Mouse (Mus musculus): ENCODE measurements around the gene Cenpo. TPM values are rescaled to one million over a fixed set of nuclear protein-coding genes. Genes with fewer than 3 reads are reported as not detected.
A peak's percentile ranks its signal among the peaks of the same experiment; 100 is the strongest.

The Cenpo gene
- total and polyA plus RNA-seq, 2 experiments from 2014 or later = 5.8 to 9.3 TPM

DNA sequence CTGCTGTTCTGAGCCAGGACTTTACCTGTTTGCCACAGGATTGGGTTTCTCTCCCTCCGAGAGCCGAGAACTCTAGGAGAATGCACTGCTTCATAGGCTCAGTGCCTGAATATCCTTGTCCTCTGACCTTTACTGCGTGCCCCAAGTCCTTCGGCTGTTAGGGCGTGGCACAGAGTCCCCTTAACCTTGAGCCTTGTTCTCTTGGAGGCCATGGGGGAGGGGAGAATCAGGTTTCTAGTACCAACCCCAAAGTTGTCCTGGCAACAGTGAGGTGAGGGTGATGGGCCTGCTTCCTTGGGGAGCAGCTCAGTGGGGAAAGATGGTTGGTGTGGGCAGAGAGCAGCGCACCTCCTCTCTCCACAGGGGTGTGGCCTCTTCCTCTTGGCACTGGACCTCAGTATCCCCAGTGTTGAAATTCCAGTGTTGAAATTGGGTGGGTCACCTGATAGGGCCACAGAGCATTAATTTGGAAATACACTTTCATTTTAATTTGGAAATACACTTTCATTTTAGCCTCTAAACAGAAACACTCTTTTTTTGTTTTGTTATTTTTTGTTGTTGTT is 54.3 kb downstream of the Cenpo start:
- Histone ChIP-seq H3K4me2 (ENCODE audit: low read depth, low read length, poor library complexity, severe bottlenecking) (no peak overlapping the region), H3K4me3 (ENCODE audit: low read depth, low read length) (no peak overlapping the region), H3K4me1 (ENCODE audit: insufficient read depth, low read length) (no peaks in the 10 kb centered on the region), H3K9me3 (ENCODE audit: low read length) (no peaks in the 10 kb centered on the region), H3K27me3 (ENCODE audit: insufficient read depth, low read length) (no peaks in the 10 kb centered on the region), H3K36me3 (ENCODE audit: insufficient read depth, low read length) (peaks cover 11% of the 10 kb centered on the region), H3K27ac (ENCODE audit: low read depth, low read length) (no peak overlapping the region), H3K9ac (replicated peaks; ENCODE audit: low read length, poor library complexity, severe bottlenecking) (no peak overlapping the region)
- no peak for TF ChIP-seq CTCF (IDR thresholded peaks at IDR 0.05)
- WGBS = 82% methylated on average over 6 of the region's 6 CpGs
- DNase-seq (ENCODE audit: low spot score) = no peak
- ATAC-seq (ENCODE audit: low FRiP score) = no peak

GRCm38 (mm10) chr12:4178839-4179238 is 55.3 kb downstream of the Cenpo start:
- no peak overlapping the region for H3K9ac ChIP-seq (replicated peaks; ENCODE audit: low read length, poor library complexity, severe bottlenecking)
- no peaks in the 10 kb centered on the region for H3K9me3 ChIP-seq (ENCODE audit: low read length)
- ATAC-seq (ENCODE audit: low FRiP score) (no peak), DNase-seq (ENCODE audit: low spot score) (peak; percentile 38)
- TF ChIP-seq CTCF (IDR thresholded peaks at IDR 0.05) = no peak
- no peak overlapping the region for H3K4me3 ChIP-seq (ENCODE audit: low read depth, low read length)
- no peaks in the 10 kb centered on the region for H3K4me1 ChIP-seq (ENCODE audit: insufficient read depth, low read length)
- peaks cover 4% of the 10 kb centered on the region for H3K36me3 ChIP-seq (ENCODE audit: insufficient read depth, low read length)
- H3K4me2 ChIP-seq (ENCODE audit: low read depth, low read length, poor library complexity, severe bottlenecking) = no peak overlapping the region
- 41% methylated on average over 5 of the region's 5 CpGs for WGBS
- no peaks in the 10 kb centered on the region for H3K27me3 ChIP-seq (ENCODE audit: insufficient read depth, low read length)
- no peak overlapping the region for H3K27ac ChIP-seq (ENCODE audit: low read depth, low read length)

DNA sequence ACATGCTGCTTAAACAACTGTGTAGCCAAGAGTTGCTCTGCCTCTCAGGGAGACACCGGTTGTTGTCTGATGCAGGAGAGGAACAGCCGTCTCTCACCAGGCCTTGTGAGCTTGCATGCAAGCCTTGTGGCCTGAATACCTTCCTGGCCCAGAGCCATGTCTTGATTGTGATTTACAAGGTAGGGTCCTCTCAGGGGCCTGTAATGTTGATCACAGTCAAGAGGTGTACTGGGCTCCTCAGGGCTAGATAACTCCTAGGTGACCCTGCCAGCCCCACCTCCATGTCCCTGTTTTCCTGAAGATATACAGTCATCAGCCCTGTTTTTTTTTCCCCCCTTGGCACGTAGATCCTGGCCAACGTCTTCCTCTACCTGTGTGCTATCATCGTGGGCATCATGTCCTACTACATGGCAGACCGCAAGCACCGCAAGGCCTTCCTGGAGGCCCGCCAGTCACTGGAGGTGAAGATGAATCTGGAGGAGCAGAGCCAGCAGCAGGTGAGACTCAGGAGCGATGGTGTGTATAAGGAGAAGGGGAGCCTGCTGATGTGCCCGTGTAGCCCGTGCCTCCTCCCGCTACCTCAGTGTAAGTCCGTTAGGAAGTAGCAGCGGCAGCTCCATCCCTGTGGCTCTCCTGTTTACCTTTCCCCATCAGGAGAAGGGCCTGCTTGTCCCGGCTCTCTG is 60.8 kb downstream of the Cenpo start:
- Histone ChIP-seq H3K4me2 (ENCODE audit: low read depth, low read length, poor library complexity, severe bottlenecking) (no peak overlapping the region), H3K9me3 (ENCODE audit: low read length) (no peaks in the 10 kb centered on the region), H3K27me3 (ENCODE audit: insufficient read depth, low read length) (no peaks in the 10 kb centered on the region), H3K9ac (replicated peaks; ENCODE audit: low read length, poor library complexity, severe bottlenecking) (no peak overlapping the region), H3K4me1 (ENCODE audit: insufficient read depth, low read length) (no peaks in the 10 kb centered on the region), H3K36me3 (ENCODE audit: insufficient read depth, low read length) (peaks cover 4% of the 10 kb centered on the region), H3K27ac (ENCODE audit: low read depth, low read length) (no peak overlapping the region), H3K4me3 (ENCODE audit: low read depth, low read length) (no peak overlapping the region)
- 87% methylated on average over 15 of the region's 15 CpGs for WGBS
- ATAC-seq (ENCODE audit: low FRiP score) (no peak), DNase-seq (ENCODE audit: low spot score) (no peak)
- no peak for TF ChIP-seq CTCF (IDR thresholded peaks at IDR 0.05)

DNA sequence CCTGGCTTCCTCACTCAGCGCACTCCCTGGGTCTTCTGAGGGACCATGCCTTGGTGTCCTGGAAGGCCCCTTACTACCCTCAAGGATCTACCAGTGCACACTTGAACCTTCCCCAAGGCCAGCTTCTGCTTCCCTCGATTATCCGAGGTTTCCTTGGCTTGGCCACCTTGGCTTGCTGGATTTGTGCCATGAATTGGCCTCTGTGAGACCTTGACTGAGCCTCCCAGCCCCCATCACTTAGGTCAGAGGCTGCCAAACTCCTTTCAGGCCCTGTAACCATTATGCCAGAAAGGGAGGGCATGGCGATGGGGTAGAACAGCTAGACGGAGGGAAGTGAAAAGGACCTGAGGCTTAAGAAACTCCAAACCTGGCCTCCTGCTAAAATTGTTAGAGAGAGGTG is 64.5 kb downstream of the Cenpo start:
- DNase-seq (ENCODE audit: low spot score) (no peak), ATAC-seq (ENCODE audit: low FRiP score) (no peak)
- H3K4me1 ChIP-seq (ENCODE audit: insufficient read depth, low read length) = no peaks in the 10 kb centered on the region
- no peaks in the 10 kb centered on the region for H3K36me3 ChIP-seq (ENCODE audit: insufficient read depth, low read length)
- no peak overlapping the region for H3K9ac ChIP-seq (replicated peaks; ENCODE audit: low read length, poor library complexity, severe bottlenecking)
- TF ChIP-seq CTCF (IDR thresholded peaks at IDR 0.05) = no peak
- H3K9me3 ChIP-seq (ENCODE audit: low read length) = no peaks in the 10 kb centered on the region
- H3K4me3 ChIP-seq (ENCODE audit: low read depth, low read length) = no peak overlapping the region
- no peak overlapping the region for H3K4me2 ChIP-seq (ENCODE audit: low read depth, low read length, poor library complexity, severe bottlenecking)
- WGBS = 78% methylated on average over 5 of the region's 5 CpGs
- no peaks in the 10 kb centered on the region for H3K27me3 ChIP-seq (ENCODE audit: insufficient read depth, low read length)
- H3K27ac ChIP-seq (ENCODE audit: low read depth, low read length) = no peak overlapping the region

- Histone ChIP-seq H3K27ac (ENCODE audit: low read depth, low read length) (no peak overlapping the region), H3K9ac (replicated peaks; ENCODE audit: low read length, poor library complexity, severe bottlenecking) (no peak overlapping the region), H3K27me3 (ENCODE audit: insufficient read depth, low read length) (no peaks in the 10 kb centered on the region), H3K36me3 (ENCODE audit: insufficient read depth, low read length) (no peaks in the 10 kb centered on the region), H3K4me2 (ENCODE audit: low read depth, low read length, poor library complexity, severe bottlenecking) (no peak overlapping the region), H3K9me3 (ENCODE audit: low read length) (no peaks in the 10 kb centered on the region), H3K4me3 (ENCODE audit: low read depth, low read length) (no peak overlapping the region), H3K4me1 (ENCODE audit: insufficient read depth, low read length) (no peaks in the 10 kb centered on the region)
- DNase-seq (ENCODE audit: low spot score) (no peak), ATAC-seq (ENCODE audit: low FRiP score) (no peak)
- TF ChIP-seq CTCF (IDR thresholded peaks at IDR 0.05) = no peak
- 100% methylated on average over 1 of the region's 1 CpGs for WGBS
Observed at GRCm38 (mm10) chr12:4169058-4169457, 65.0 kb downstream of the Cenpo start.

GRCm38 (mm10) chr12:4166970-4167369 is 67.1 kb downstream of the Cenpo start:
- H3K36me3 ChIP-seq (ENCODE audit: insufficient read depth, low read length) = no peaks in the 10 kb centered on the region
- H3K4me2 ChIP-seq (ENCODE audit: low read depth, low read length, poor library complexity, severe bottlenecking) = no peak overlapping the region
- H3K4me1 ChIP-seq (ENCODE audit: insufficient read depth, low read length) = no peaks in the 10 kb centered on the region
- no peak overlapping the region for H3K9ac ChIP-seq (replicated peaks; ENCODE audit: low read length, poor library complexity, severe bottlenecking)
- no peak for DNase-seq (ENCODE audit: low spot score)
- 81% methylated on average over 3 of the region's 3 CpGs for WGBS
- H3K4me3 ChIP-seq (ENCODE audit: low read depth, low read length) = no peak overlapping the region
- H3K27ac ChIP-seq (ENCODE audit: low read depth, low read length) = no peak overlapping the region
- no peak for ATAC-seq (ENCODE audit: low FRiP score)
- H3K27me3 ChIP-seq (ENCODE audit: insufficient read depth, low read length) = no peaks in the 10 kb centered on the region
- no peaks in the 10 kb centered on the region for H3K9me3 ChIP-seq (ENCODE audit: low read length)
- TF ChIP-seq CTCF (IDR thresholded peaks at IDR 0.05) = no peak

Data from midbrain, postnatal 0 days (tissue).